In genomic region chr10:59615981-59616520, GRCm38 (mm10) we compare ENCODE assay signal across 8 mouse cellular contexts. TPM values are rescaled to one million over a fixed set of nuclear protein-coding genes. Genes with fewer than 3 reads are reported as not detected.
DNase-seq lines count a peak whose midpoint lies in the region; ATAC-seq and TF ChIP-seq lines count a peak whose summit lies in the region.
"Had no signal": no experiment of that assay in that cellular context is flagged by ENCODE, and none has a peak within 500 bp of the region (broad histone marks: within the 10 kb centered on the region; RNA-seq: fewer than 3 reads in every experiment).

Gene Gm10322 (plus strand): TSS chr10:59616063.

- H3K27me3 ChIP-seq in forebrain, postnatal 0 days (ENCODE audit: insufficient read depth, low read length), result no peaks in the 10 kb centered on the region
- peaks cover 6% of the 10 kb centered on the region; the same call in 1 of the 2 replicates for H3K27me3 ChIP-seq in hindbrain, embryonic 10.5 days (ENCODE audit: insufficient read depth, poor library complexity, severe bottlenecking)

- DNase-seq in T-cell, adult 2 months (ENCODE audit: low spot score), result peak; percentile 45
- peak; percentile 74 for DNase-seq in cerebellum, adult 11-12 months
- DNase-seq in forebrain, postnatal 0 days, result peak; percentile 59
- peak; percentile 74 for DNase-seq in hindbrain, embryonic 10.5 days (ENCODE audit: low spot score)
- peak; percentile 33 to 53 for DNase-seq in layer of hippocampus, postnatal 25 days (ENCODE audit: extremely low spot score in 1 of 2, low spot score in 1 of 2)
- DNase-seq in right cerebral cortex, postnatal 14 days, result peak; percentile 57

- H3K4me3 ChIP-seq in forebrain, postnatal 0 days (ENCODE audit: low read depth, low read length), result peak within 1 kb of the TSS; percentile 96
- H3K4me3 ChIP-seq in hindbrain, embryonic 10.5 days, result peak within 1 kb of the TSS; percentile 92

- peak; percentile 81 for ATAC-seq in forebrain, postnatal 0 days
- ATAC-seq in megakaryocyte, adult 5-6 weeks (ENCODE audit: poor library complexity, severe bottlenecking), result peak; percentile 53

- WGBS in forebrain, postnatal 0 days, result 0% methylated on average over 41 of the region's 51 CpGs
- WGBS in hindbrain, embryonic 10.5 days, result 0% methylated on average over 51 of the region's 51 CpGs

- peak within 1 kb of the TSS; percentile 78 for H3K4me2 ChIP-seq in forebrain, postnatal 0 days (ENCODE audit: low read depth)

- H3K9me3 ChIP-seq in forebrain, postnatal 0 days (ENCODE audit: low read length), result no peaks in the 10 kb centered on the region
- H3K9me3 ChIP-seq in hindbrain, embryonic 10.5 days, result no peaks in the 10 kb centered on the region

- H3K27ac ChIP-seq in forebrain, postnatal 0 days (ENCODE audit: low read depth, low read length), result peak within 1 kb of the TSS; percentile 88
- H3K27ac ChIP-seq in hindbrain, embryonic 10.5 days, result peak within 1 kb of the TSS; percentile 94

- H3K36me3 ChIP-seq in forebrain, postnatal 0 days (ENCODE audit: insufficient read depth), result no peaks in the 10 kb centered on the region
- H3K36me3 ChIP-seq in hindbrain, embryonic 10.5 days, result no peaks in the 10 kb centered on the region

- TF ChIP-seq CTCF in forebrain, postnatal 0 days (IDR thresholded peaks at IDR 0.05; ENCODE audit: low read depth), result peak; percentile 39

- H3K9ac ChIP-seq in forebrain, postnatal 0 days, result peak within 1 kb of the TSS; percentile 87

- H3K4me1 ChIP-seq in forebrain, postnatal 0 days (ENCODE audit: insufficient read depth), result peaks cover 15% of the 10 kb centered on the region; the same call in 1 of the 2 replicates
- peaks cover 24% of the 10 kb centered on the region for H3K4me1 ChIP-seq in hindbrain, embryonic 10.5 days (replicated peaks)

RNA-seq across cellular contexts. Expression of gene Gm10322, which starts in this region (rescaled TPM):
- total RNA-seq in forebrain, postnatal 0 days (2014; rRNA removed), result not detected in 2 replicates
- polyA plus RNA-seq in forebrain, postnatal 0 days (2015; fragmentation: Nextera tagmentation; extraction: Ambion mirVana), result not detected in 2 replicates
- not detected in 2 replicates for polyA plus RNA-seq in hindbrain, embryonic 10.5 days (2016; fragmentation: Nextera tagmentation; extraction: Ambion mirVana)
- not detected for total RNA-seq in layer of hippocampus, postnatal 25 days (2021)
- not detected in 2 replicates for total RNA-seq in megakaryocyte, adult 5-6 weeks (2015)
- total RNA-seq in megakaryocyte, adult 5-6 weeks (2017), result not detected in 2 replicates
- total RNA-seq: layer of hippocampus, postnatal 14 days had no signal

Comparison
In these comparisons a context has a peak if more than half of its experiments do, and no peak if none do; other contexts are left out.
1. Peak in every context shown above with its lines: DNase-seq, ATAC-seq, H3K4me3 ChIP-seq and H3K27ac ChIP-seq.
2. Peak in DNase-seq, ATAC-seq, H3K4me3 ChIP-seq, H3K27ac ChIP-seq, H3K9ac ChIP-seq and H3K4me2 ChIP-seq in forebrain, postnatal 0 days; RNA of the gene not detected or under 1 TPM.
3. Peak in DNase-seq, H3K4me3 ChIP-seq and H3K27ac ChIP-seq in hindbrain, embryonic 10.5 days; RNA of the gene not detected or under 1 TPM.
4. Peak in DNase-seq in layer of hippocampus, postnatal 25 days; RNA of the gene not detected or under 1 TPM.
5. Peak in ATAC-seq in megakaryocyte, adult 5-6 weeks; RNA of the gene not detected or under 1 TPM.